Mouse (Mus musculus) left cerebral cortex, postnatal 25 days (tissue): Measurements from ENCODE around the gene Cilp2. TPM values are rescaled to one million over a fixed set of nuclear protein-coding genes. Genes with fewer than 3 reads are reported as not detected.

Experiments used
- DNase-seq, 2 experiments: peaks; one replicate each; pipeline ENCODE4 v3.0.0; 2022; ENCODE audit warnings: low spot score in 2 of 2, mixed read lengths in 1 of 2
- intact Hi-C: fragments of 180-260 bp; cut with DNase I; formaldehyde crosslinking; loops from one replicate; pipeline ENCODE4 v1.15.1; 2025
- total RNA-seq, 2 experiments: library from RNA; stranded (reverse); gene quantifications; 2 replicates each; pipeline ENCODE4 v1.2.3; 2021

The Cilp2 gene
- total RNA-seq, 2 experiments from 2014 or later, result 0.76 to 1.1 TPM

GRCm38 (mm10) chr8:69877992-69878391 is 9.5 kb downstream of the Cilp2 start:
- no peak for DNase-seq
- intact Hi-C loops, result loop anchor here (2.0 kb wide), 1 partner anchor 41 kb away; no protein-coding TSS in a partner anchor

GRCm38 (mm10) chr8:69877396-69877795 is 10.1 kb downstream of the Cilp2 start:
- intact Hi-C loops, result loop anchor here (2.0 kb wide), 1 partner anchor 41 kb away; no protein-coding TSS in a partner anchor
- no peak for DNase-seq

GRCm38 (mm10) chr8:69876967-69877366 is 10.5 kb downstream of the Cilp2 start:
- DNase-seq, result no peak
- intact Hi-C loops, result loop anchor here (2.0 kb wide), 1 partner anchor 42 kb away; no protein-coding TSS in a partner anchor

GRCm38 (mm10) chr8:69876097-69876496 is 11.4 kb downstream of the Cilp2 start:
- no peak for DNase-seq
- intact Hi-C loops, result loop anchor here (2.0 kb wide), 1 partner anchor 43 kb away; no protein-coding TSS in a partner anchor

GRCm38 (mm10) chr8:69874654-69875053 is 12.8 kb downstream of the Cilp2 start:
- intact Hi-C loops, result no loop called here

GRCm38 (mm10) chr8:69874155-69874554 is 13.3 kb downstream of the Cilp2 start:
- DNase-seq, result peak; percentile 63 to 75
- intact Hi-C loops, result no loop called here

More at GRCm38 (mm10) chr8:69874654-69875053, 12.8 kb downstream of the Cilp2 start:
- no peak for DNase-seq

GRCm38 (mm10) chr8:69870907-69871306 is 16.6 kb downstream of the Cilp2 start:
- intact Hi-C loops, result no loop called here
- no peak for DNase-seq

GRCm38 (mm10) chr8:69870003-69870765 is 17.3 kb downstream of the Cilp2 start:
- peak in 1 of 2 experiments; percentile 68 for DNase-seq
- intact Hi-C loops, result no loop called here

- intact Hi-C loops, result no loop called here
- no peak for DNase-seq
Measured at GRCm38 (mm10) chr8:69867696-69868326, 19.7 kb downstream of the Cilp2 start.

- intact Hi-C loops, result no loop called here
- DNase-seq, result no peak
Measured at GRCm38 (mm10) chr8:69864180-69864579, 23.3 kb downstream of the Cilp2 start.

- intact Hi-C loops, result no loop called here
- DNase-seq, result peak in 1 of 2 experiments; percentile 60
Measured at GRCm38 (mm10) chr8:69863387-69864020, 24.0 kb downstream of the Cilp2 start.

- DNase-seq, result no peak
- intact Hi-C loops, result no loop called here
Measured at GRCm38 (mm10) chr8:69861251-69861650, 26.2 kb downstream of the Cilp2 start.

- DNase-seq, result no peak
- intact Hi-C loops, result no loop called here
Measured at GRCm38 (mm10) chr8:69860807-69861206, 26.7 kb downstream of the Cilp2 start.

- intact Hi-C loops, result no loop called here
- no peak for DNase-seq
Measured at GRCm38 (mm10) chr8:69853869-69854268, 33.6 kb downstream of the Cilp2 start.

- no peak for DNase-seq
- intact Hi-C loops, result no loop called here
Measured at GRCm38 (mm10) chr8:69850926-69851506, 36.5 kb downstream of the Cilp2 start.

GRCm38 (mm10) chr8:69849899-69850298 is 37.6 kb downstream of the Cilp2 start:
- intact Hi-C loops, result no loop called here
- DNase-seq, result no peak

GRCm38 (mm10) chr8:69848951-69849350 is 38.5 kb downstream of the Cilp2 start:
- no peak for DNase-seq
- intact Hi-C loops, result no loop called here

GRCm38 (mm10) chr8:69847167-69848065 is 40.1 kb downstream of the Cilp2 start:
- intact Hi-C loops, result no loop called here
- no peak for DNase-seq

GRCm38 (mm10) chr8:69837057-69837682 is 50.3 kb downstream of the Cilp2 start:
- DNase-seq, result no peak
- intact Hi-C loops, result no loop called here
